Mouse (Mus musculus) forebrain, postnatal 0 days (tissue): ENCODE data around the gene Fthl17c. TPM values are rescaled to one million over a fixed set of nuclear protein-coding genes. Genes with fewer than 3 reads are reported as not detected.

Experiments
- ATAC-seq: fragments of 200-750 bp; cut with Nextera tagmentation; 2 replicates; pipeline ENCODE4 v1.8.0; 2017; ENCODE audit warnings: mild to moderate bottlenecking, moderate library complexity
- DNase-seq: peaks from one replicate; pipeline ENCODE4 v3.0.0-alpha.2; 2015
- H3K27ac ChIP-seq: fragments of 300-500 bp; sonication (generic); 2 replicates; pipeline ENCODE4 v1.5.1; 2014; ENCODE audit warnings: low read depth, mild to moderate bottlenecking, antibody characterized with exemption, low read length, moderate library complexity, mixed read lengths
- H3K27me3 ChIP-seq: fragments of 300-500 bp; sonication (generic); 2 replicates; pipeline ENCODE4 v1.6.1; 2014; ENCODE audit warnings: mild to moderate bottlenecking, low read length, mixed read lengths; ENCODE audit not compliant: insufficient read depth
- H3K36me3 ChIP-seq: fragments of 300-500 bp; sonication (generic); 2 replicates; pipeline ENCODE4 v1.6.1; 2014; ENCODE audit warnings: mild to moderate bottlenecking, moderate library complexity; ENCODE audit not compliant: insufficient read depth
- H3K4me1 ChIP-seq: fragments of 300-500 bp; sonication (generic); 2 replicates; pipeline ENCODE4 v1.6.1; 2014; ENCODE audit warnings: antibody characterized with exemption; ENCODE audit not compliant: insufficient read depth
- H3K4me2 ChIP-seq: fragments of 300-500 bp; sonication (generic); 2 replicates; pipeline ENCODE4 v1.6.1; 2014; ENCODE audit warnings: low read depth, mild to moderate bottlenecking, moderate library complexity
- H3K4me3 ChIP-seq: fragments of 300-500 bp; sonication (generic); 2 replicates; pipeline ENCODE4 v1.5.1; 2014; ENCODE audit warnings: low read depth, low read length, mixed read lengths
- H3K9ac ChIP-seq: fragments of 300-500 bp; sonication (generic); 2 replicates; pipeline ENCODE4 v1.6.1; 2014; ENCODE audit warnings: mild to moderate bottlenecking
- H3K9me3 ChIP-seq: fragments of 300-500 bp; sonication (generic); 2 replicates; pipeline ENCODE4 v1.6.1; 2016; ENCODE audit warnings: low read length
- CTCF ChIP-seq: sonication (generic); IDR thresholded peaks from 2 replicates; pipeline ENCODE4 v1.5.1; 2016; ENCODE audit warnings: antibody characterized with exemption, control low read depth, low read depth
- WGBS: fragments of 180-500 bp; shearing (Covaris S2); extraction: QIAGEN DNeasy Blood & Tissue Kit; methylation state at CpG from one replicate; pipeline ENCODE4 v1.1.7; 2014; 5-methylcytosine and 5-hydroxymethylcytosine counted together
- polyA plus RNA-seq: library from polyadenylated mRNA; unstranded; fragments of >200 nt; fragmentation: Nextera tagmentation; extraction: Ambion mirVana; gene quantifications from 2 replicates; pipeline ENCODE4 v1.2.1, GENCODE M21; 2015
- total RNA-seq: library from RNA; depleted of rRNA; stranded (reverse); fragments of >200 nt; gene quantifications from 2 replicates; pipeline ENCODE4 v1.2.3, GENCODE M21; 2014; rRNA removed

The Fthl17c gene
- total and polyA plus RNA-seq, 2 experiments from 2014 or later = not detected

DNA sequence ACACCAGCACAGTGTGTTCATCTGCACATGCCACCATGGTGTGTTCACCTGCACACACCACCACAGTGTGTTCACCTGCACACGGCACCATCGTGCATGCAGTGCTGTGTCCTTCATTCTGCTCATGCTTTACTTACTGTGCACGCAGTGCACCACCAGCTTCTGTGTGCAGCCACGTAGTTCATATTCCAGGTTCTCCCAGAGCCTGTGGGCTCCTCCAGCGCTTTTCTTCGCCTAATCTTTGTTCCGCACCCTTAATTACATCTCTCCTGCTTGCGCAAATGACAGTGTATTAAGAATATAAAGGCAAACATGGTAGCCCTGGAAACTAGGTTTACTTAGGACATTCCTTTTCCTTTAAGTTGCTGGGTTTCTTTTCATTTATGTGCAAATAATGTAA is 32.3 kb downstream of the Fthl17c start:
- H3K36me3 ChIP-seq = no peaks in the 10 kb centered on the region
- no peak overlapping the region for H3K4me2 ChIP-seq
- H3K27ac ChIP-seq = no peak overlapping the region
- no peak overlapping the region for H3K4me3 ChIP-seq
- ATAC-seq (no peak), DNase-seq (no peak)
- no peak overlapping the region for H3K9ac ChIP-seq
- no peaks in the 10 kb centered on the region for H3K9me3 ChIP-seq
- no peak for TF ChIP-seq CTCF
- H3K4me1 ChIP-seq = no peaks in the 10 kb centered on the region
- H3K27me3 ChIP-seq = no peaks in the 10 kb centered on the region
- 67% methylated on average over 8 of the region's 8 CpGs for WGBS

DNA sequence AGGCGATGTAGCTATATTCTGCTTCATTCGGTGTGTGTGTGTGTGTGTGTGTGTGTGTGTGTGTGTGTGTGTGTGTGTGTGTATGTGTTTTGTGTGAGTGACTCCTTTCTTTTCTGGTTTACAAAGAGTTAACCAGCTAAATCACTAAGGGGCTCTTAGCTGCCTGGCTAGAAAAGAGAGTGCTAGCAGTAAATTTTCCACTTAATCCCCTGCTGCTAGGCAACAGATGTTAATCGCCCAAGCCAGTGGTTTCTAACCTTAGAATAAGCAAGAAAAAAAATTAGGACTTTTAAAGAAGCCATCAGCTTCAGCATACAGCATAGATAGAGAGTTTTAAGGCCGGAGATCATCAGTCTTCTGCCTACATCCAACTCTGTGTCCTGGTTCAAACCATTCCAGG is 49.1 kb downstream of the Fthl17c start:
- H3K4me1 ChIP-seq = no peaks in the 10 kb centered on the region
- 26% methylated on average over 4 of the region's 4 CpGs for WGBS
- TF ChIP-seq CTCF = no peak
- ATAC-seq = no peak; the same call in 1 of the 2 replicates
- H3K4me3 ChIP-seq = no peak overlapping the region
- H3K27me3 ChIP-seq = no peaks in the 10 kb centered on the region
- no peaks in the 10 kb centered on the region for H3K36me3 ChIP-seq
- H3K4me2 ChIP-seq = no peak overlapping the region
- no peaks in the 10 kb centered on the region for H3K9me3 ChIP-seq
- H3K9ac ChIP-seq = no peak overlapping the region
- H3K27ac ChIP-seq = no peak overlapping the region
- no peak for DNase-seq

Other genes starting within 250 kb of the Fthl17c start
- gene Ssx9, start 228.1 kb downstream of the Fthl17c start, total RNA-seq = not detected in 2 replicates
- not detected in 2 replicates for gene Ssx9, start 228.1 kb downstream of the Fthl17c start, polyA plus RNA-seq
- 0.38 TPM in 1 of 2 replicates, not detected in the other for gene Ssxb5, start 172.9 kb downstream of the Fthl17c start, total RNA-seq
- gene Ssxb5, start 172.9 kb downstream of the Fthl17c start, polyA plus RNA-seq = not detected in 2 replicates
- not detected in 2 replicates for gene Gm6592, start 132.6 kb downstream of the Fthl17c start, total RNA-seq
- gene Gm6592, start 132.6 kb downstream of the Fthl17c start, polyA plus RNA-seq = not detected in 2 replicates
- not detected in 2 replicates for gene Gm5751, start 102.3 kb downstream of the Fthl17c start, total RNA-seq
- gene Gm5751, start 102.3 kb downstream of the Fthl17c start, polyA plus RNA-seq = not detected in 2 replicates
- gene B630019K06Rik, start 84.2 kb downstream of the Fthl17c start, total RNA-seq = 40.1 and 60.1 TPM in 2 replicates
- gene B630019K06Rik, start 84.2 kb downstream of the Fthl17c start, polyA plus RNA-seq = 18.3 and 27.1 TPM in 2 replicates
- not detected in 2 replicates for gene Fthl17b, start 13.6 kb downstream of the Fthl17c start, total RNA-seq
- not detected in 2 replicates for gene Fthl17b, start 13.6 kb downstream of the Fthl17c start, polyA plus RNA-seq
- gene Fthl17d, start 10.2 kb upstream of the Fthl17c start, total RNA-seq = not detected in 2 replicates
- gene Fthl17d, start 10.2 kb upstream of the Fthl17c start, polyA plus RNA-seq = not detected in 2 replicates
- not detected in 2 replicates for gene Fthl17e, start 56.9 kb upstream of the Fthl17c start, total RNA-seq
- not detected in 2 replicates for gene Fthl17e, start 56.9 kb upstream of the Fthl17c start, polyA plus RNA-seq
- not detected in 2 replicates for gene Fthl17f, start 86.5 kb upstream of the Fthl17c start, total RNA-seq
- gene Fthl17f, start 86.5 kb upstream of the Fthl17c start, polyA plus RNA-seq = not detected in 2 replicates
- gene 4930402K13Rik, start 128.0 kb upstream of the Fthl17c start, total RNA-seq = not detected in 2 replicates
- gene 4930402K13Rik, start 128.0 kb upstream of the Fthl17c start, polyA plus RNA-seq = not detected in 2 replicates
- gene Lancl3, start 223.3 kb upstream of the Fthl17c start, total RNA-seq = 10.9 and 14.9 TPM in 2 replicates
- gene Lancl3, start 223.3 kb upstream of the Fthl17c start, polyA plus RNA-seq = 3.6 and 5.6 TPM in 2 replicates